Mouse (Mus musculus): ENCODE measurements around the gene Cops4. TPM values are rescaled to one million over a fixed set of nuclear protein-coding genes. Genes with fewer than 3 reads are reported as not detected.

Gene Cops4
- polyA plus RNA-seq, 1 experiment from 2014 or later: 106 TPM

- Histone ChIP-seq H3K4me2 (replicated peaks; ENCODE audit: low read depth) (no peak overlapping the region), H3K27ac (replicated peaks) (peak overlapping the region; percentile 73), H3K9ac (ENCODE audit: low read length) (no peak overlapping the region), H3K9me3 (ENCODE audit: control insufficient read depth, low read length) (no peaks in the 10 kb centered on the region), H3K27me3 (ENCODE audit: control insufficient read depth, insufficient read depth, low read length) (no peaks in the 10 kb centered on the region), H3K4me3 (ENCODE audit: low read depth, low read length) (no peak overlapping the region), H3K36me3 (ENCODE audit: control insufficient read depth, insufficient read depth, low read length) (no peaks in the 10 kb centered on the region), H3K4me1 (replicated peaks; ENCODE audit: control insufficient read depth, insufficient read depth) (no peaks in the 10 kb centered on the region)
- TF ChIP-seq CTCF (IDR thresholded peaks at IDR 0.05; ENCODE audit: low read depth) (no peak), EP300 (optimal IDR thresholded peaks at IDR 0.05) (no peak)
- peak; percentile 83 for ATAC-seq (ENCODE audit: low FRiP score, low TSS enrichment)
- DNase-seq (ENCODE audit: low spot score): peak; percentile 44
- 64% methylated on average over 6 of the region's 6 CpGs for WGBS
Observed at GRCm38 (mm10) chr5:100595999-100596398, 77.9 kb downstream of the Cops4 start.

Small RNAs within 50 kb of the gene (microRNA-seq; reads per million reads assigned to microRNA genes)
- not detected for gene Gm23222

Other genes starting within 250 kb of the Cops4 start
- 102 and 104 TPM in 2 replicates for gene Sec31a, start 102.1 kb upstream of the Cops4 start, polyA plus RNA-seq (2015; fragmentation: Nextera tagmentation; extraction: Ambion mirVana)
- 5.9 TPM in 2 replicates for gene Lin54, start 17.7 kb upstream of the Cops4 start, polyA plus RNA-seq (2015; fragmentation: Nextera tagmentation; extraction: Ambion mirVana)
- gene Plac8, start 53.9 kb downstream of the Cops4 start, polyA plus RNA-seq (2015; fragmentation: Nextera tagmentation; extraction: Ambion mirVana): 379 and 398 TPM in 2 replicates
- 52.1 and 52.3 TPM in 2 replicates for gene Coq2, start 156.8 kb downstream of the Cops4 start, polyA plus RNA-seq (2015; fragmentation: Nextera tagmentation; extraction: Ambion mirVana)
- gene Hpse, start 201.4 kb downstream of the Cops4 start, polyA plus RNA-seq (2015; fragmentation: Nextera tagmentation; extraction: Ambion mirVana): 17.3 and 17.6 TPM in 2 replicates

Measured in stomach, postnatal 0 days (tissue).